Mouse (Mus musculus) CH12.LX (cell line): ENCODE results near the gene Hoxd8. TPM values are rescaled to one million over a fixed set of nuclear protein-coding genes. Genes with fewer than 3 reads are reported as not detected.

Experiments
- DNase-seq: peaks from one replicate; pipeline ENCODE4 v3.0.0-alpha.2; 2013; ENCODE audit errors: extremely low read depth
- H3K27ac ChIP-seq: 2 replicates; pipeline ENCODE4 v1.5.1; 2012; ENCODE audit warnings: low read depth, mild to moderate bottlenecking, control low read depth, moderate library complexity; ENCODE audit not compliant: insufficient read depth
- H3K27me3 ChIP-seq: replicated peaks from 2 replicates; pipeline ENCODE3; 2012; ENCODE audit warnings: inconsistent platforms
- H3K36me3 ChIP-seq, 2 experiments: replicated peaks in 1 of 2; 2 replicates each; pipeline versions ENCODE3 to v1.6.1; 2012; ENCODE audit warnings: inconsistent platforms in 1 of 2, low read length in 1 of 2, mild to moderate bottlenecking in 1 of 2, mixed read lengths in 1 of 2, moderate library complexity in 1 of 2; ENCODE audit not compliant: control insufficient read depth in 1 of 2, insufficient read depth in 1 of 2
- H3K4me1 ChIP-seq, 2 experiments: 2 replicates each; pipeline ENCODE4 v1.6.1; 2012; ENCODE audit warnings: inconsistent platforms in 1 of 2, moderate library complexity in 1 of 2; ENCODE audit not compliant: insufficient read depth in 2 of 2, control insufficient read depth in 1 of 2
- H3K4me2 ChIP-seq: 2 replicates; pipeline ENCODE4 v1.6.1; 2012; ENCODE audit warnings: low read depth, mild to moderate bottlenecking, control low read depth; ENCODE audit not compliant: poor library complexity, insufficient read depth, severe bottlenecking
- H3K4me3 ChIP-seq, 3 experiments: fragments of 150-350 bp in 1 of 3; sonication (generic) in 1 of 3; replicated peaks in 1 of 3; 2 replicates each; pipeline versions ENCODE3 to v1.5.1; 2011 to 2012; ENCODE audit warnings: low read depth in 2 of 3, low read length in 2 of 3, mild to moderate bottlenecking in 2 of 3, moderate library complexity in 2 of 3, control low read depth in 1 of 3, improper control_type of control experiment in 1 of 3, inconsistent platforms in 1 of 3, mixed read lengths in 1 of 3; ENCODE audit not compliant: poor library complexity in 1 of 3
- H3K79me2 ChIP-seq: replicated peaks from 2 replicates; pipeline ENCODE4 v1.6.1; 2012; ENCODE audit warnings: mild to moderate bottlenecking, moderate library complexity; ENCODE audit not compliant: control insufficient read depth, poor library complexity, insufficient read depth, severe bottlenecking; ENCODE audit errors: extremely low read depth
- H3K9ac ChIP-seq: 2 replicates; pipeline ENCODE4 v1.6.1; 2012; ENCODE audit warnings: low read depth, mild to moderate bottlenecking, control low read depth, moderate library complexity; ENCODE audit not compliant: insufficient read depth
- H3K9me3 ChIP-seq: replicated peaks from 2 replicates; pipeline ENCODE3; 2012; ENCODE audit warnings: low read length, inconsistent platforms, mixed read lengths
- BHLHE40 ChIP-seq: IDR thresholded peaks from 2 replicates; pipeline ENCODE4 v1.6.1; 2011; ENCODE audit warnings: mild to moderate bottlenecking, low read depth, low read length, improper control_type of control experiment
- CHD1 ChIP-seq: IDR thresholded peaks from 2 replicates; pipeline ENCODE4 v1.6.1; 2012; ENCODE audit warnings: low read depth, low read length, improper control_type of control experiment, inconsistent platforms
- CHD2 ChIP-seq: IDR thresholded peaks from 2 replicates; pipeline ENCODE4 v1.6.1; 2011; ENCODE audit warnings: low read length, improper control_type of control experiment
- E2F4 ChIP-seq: IDR thresholded peaks from 2 replicates; pipeline ENCODE4 v1.6.1; 2011; ENCODE audit warnings: low read depth, low read length, improper control_type of control experiment; ENCODE audit not compliant: insufficient replicate concordance
- ELF1 ChIP-seq: IDR thresholded peaks from 2 replicates; pipeline ENCODE4 v1.6.1; 2014; ENCODE audit warnings: low read depth, mild to moderate bottlenecking, inconsistent platforms, low read length, improper control_type of control experiment
- GABPA ChIP-seq: IDR thresholded peaks from 2 replicates; pipeline ENCODE4 v1.6.1; 2012; ENCODE audit warnings: low read depth, low read length, improper control_type of control experiment, inconsistent platforms; ENCODE audit not compliant: insufficient replicate concordance
- JUN ChIP-seq: IDR thresholded peaks from 2 replicates; pipeline ENCODE4 v1.6.1; 2011; ENCODE audit warnings: low read depth, mild to moderate bottlenecking, low read length, improper control_type of control experiment, moderate library complexity; ENCODE audit not compliant: insufficient read depth
- MAFK ChIP-seq: IDR thresholded peaks from 2 replicates; pipeline ENCODE4 v1.6.1; 2011; ENCODE audit warnings: low read length, improper control_type of control experiment; ENCODE audit not compliant: insufficient replicate concordance
- MAZ ChIP-seq: IDR thresholded peaks from 2 replicates; pipeline ENCODE4 v1.6.1; 2012; ENCODE audit warnings: low read depth, mild to moderate bottlenecking, inconsistent platforms, low read length, improper control_type of control experiment, moderate library complexity
- MEF2A ChIP-seq: IDR thresholded peaks from 2 replicates; pipeline ENCODE4 v1.6.1; 2014; ENCODE audit warnings: low read depth, mild to moderate bottlenecking, inconsistent platforms, low read length, improper control_type of control experiment, borderline replicate concordance
- NRF1 ChIP-seq: IDR thresholded peaks from 2 replicates; pipeline ENCODE4 v1.6.1; 2014; ENCODE audit warnings: low read depth, mild to moderate bottlenecking, inconsistent platforms, low read length, improper control_type of control experiment, moderate library complexity
- POLR2A ChIP-seq: IDR thresholded peaks from 2 replicates; pipeline ENCODE4 v1.6.1; 2011; ENCODE audit warnings: low read depth, mild to moderate bottlenecking, improper control_type of control experiment, low read length
- POLR2AphosphoS2 ChIP-seq: IDR thresholded peaks from 2 replicates; pipeline ENCODE4 v1.6.1; 2011; ENCODE audit warnings: low read depth, low read length, improper control_type of control experiment
- RAD21 ChIP-seq: IDR thresholded peaks from 2 replicates; pipeline ENCODE4 v1.6.1; 2011; ENCODE audit warnings: low read depth, mild to moderate bottlenecking, low read length, improper control_type of control experiment, moderate library complexity
- RCOR1 ChIP-seq: conservative IDR thresholded peaks from 2 replicates; pipeline ENCODE4 v1.6.1; 2012; ENCODE audit warnings: low read depth, mild to moderate bottlenecking, inconsistent platforms, low read length, improper control_type of control experiment
- SMC3 ChIP-seq: IDR thresholded peaks from 2 replicates; pipeline ENCODE4 v1.6.1; 2011; ENCODE audit warnings: low read depth, low read length, improper control_type of control experiment
- UBTF ChIP-seq: IDR thresholded peaks from 2 replicates; pipeline ENCODE4 v1.6.1; 2012; ENCODE audit warnings: low read depth, mild to moderate bottlenecking, inconsistent platforms, low read length, improper control_type of control experiment, moderate library complexity
- ZKSCAN1 ChIP-seq: IDR thresholded peaks from 2 replicates; pipeline ENCODE4 v1.6.1; 2012; ENCODE audit warnings: low read depth, inconsistent platforms, low read length, improper control_type of control experiment, borderline replicate concordance
- ZMIZ1 ChIP-seq: IDR thresholded peaks from 2 replicates; pipeline ENCODE4 v1.6.1; 2012; ENCODE audit warnings: low read depth, mild to moderate bottlenecking, inconsistent platforms, low read length, improper control_type of control experiment
- dilution Hi-C: fragments of 300-500 bp; cut with MboI; formaldehyde crosslinking; loops from 2 replicates; pipeline ENCODE4 v1.14.3; 2020; ENCODE audit warnings: low sequenced_read_pairs; ENCODE audit not compliant: extremely low pct_unique_long_range_greater_than_20kb, extremely low pct_ligation_motif_present
- in situ Hi-C: fragments of 300-500 bp; cut with MboI; formaldehyde crosslinking; loops from 3 replicates; pipeline ENCODE4 v1.14.3; 2019; ENCODE audit warnings: low sequenced_read_pairs, low pct_ligation_motif_present, low pct_unique_long_range_greater_than_20kb, mixed read lengths
- polyA plus RNA-seq: library from polyadenylated mRNA; unstranded; fragments of >175 nt; gene quantifications from 2 replicates; pipeline ENCODE4 v1.2.1, GENCODE M21; 2012; ENCODE audit warnings: low read depth; ENCODE audit not compliant: insufficient read length
- total RNA-seq, 2 experiments: library from RNA; depleted of rRNA; stranded (reverse); fragments of 300-350 nt in 1 of 2; fragments of >200 nt in 1 of 2; gene quantifications; 2 replicates each; pipeline ENCODE4 v1.2.3; 2012 to 2014

Gene Hoxd8
- total and polyA plus RNA-seq, 3 experiments = 0.20 to 0.31 TPM; not detected in 1

GRCm38 (mm10) chr2:74747661-74748141 lies 43.3 kb downstream of the Hoxd8 start:
- DNase-seq = no peak
- in situ Hi-C loops (no loop called here), dilution Hi-C loops (no loop called here)
- no peak overlapping the region for H3K9ac ChIP-seq
- peaks cover 8 to 20% of the 10 kb centered on the region in 2 experiments for H3K36me3 ChIP-seq
- peaks cover 8% of the 10 kb centered on the region for H3K9me3 ChIP-seq
- H3K4me2 ChIP-seq = no peak overlapping the region
- TF ChIP-seq SMC3 = no peak
- no peak for TF ChIP-seq ELF1
- no peak for TF ChIP-seq RAD21
- no peak for TF ChIP-seq ZKSCAN1
- no peak for TF ChIP-seq NRF1
- no peak for TF ChIP-seq POLR2AphosphoS2
- no peak for TF ChIP-seq CHD2
- no peak for TF ChIP-seq POLR2A
- no peak for TF ChIP-seq CHD1
- no peak for TF ChIP-seq BHLHE40
- no peak for TF ChIP-seq ZMIZ1
- no peak for TF ChIP-seq MAZ
- no peak for TF ChIP-seq GABPA
- TF ChIP-seq RCOR1 = no peak
- H3K27me3 ChIP-seq = no peaks in the 10 kb centered on the region
- H3K4me3 ChIP-seq = no peak overlapping the region
- H3K27ac ChIP-seq = no peak overlapping the region
- no peaks in the 10 kb centered on the region for H3K79me2 ChIP-seq
- H3K4me1 ChIP-seq = peaks cover 0 to 12% of the 10 kb centered on the region in 2 experiments; a peak in 2 of 4 replicates

DNA sequence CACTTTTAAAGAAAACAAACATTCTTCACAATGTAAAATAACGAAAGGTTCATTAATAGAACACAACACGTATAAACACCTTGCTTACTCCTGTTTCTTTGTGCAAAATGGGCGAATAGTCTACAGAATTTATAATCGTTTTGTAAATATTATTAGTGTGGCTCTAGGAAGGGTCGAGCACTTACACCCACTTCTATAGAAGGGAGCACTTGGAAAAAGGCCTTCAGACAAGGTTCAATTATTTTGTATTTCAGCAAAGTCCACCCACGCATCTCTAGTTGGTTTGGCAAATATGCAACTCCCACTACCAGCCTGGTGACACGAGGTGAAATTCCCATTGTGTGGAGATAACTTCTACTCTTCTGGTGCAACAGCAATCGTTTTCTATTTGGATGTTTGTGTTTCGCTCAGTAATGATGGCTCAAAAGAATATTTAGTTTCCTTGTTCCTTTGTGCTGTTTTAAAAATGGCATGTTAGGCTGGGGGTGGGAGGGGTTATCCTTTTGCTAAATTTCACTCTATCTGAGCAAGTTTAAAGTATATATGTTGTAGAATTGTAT lies 44.1 kb downstream of the Hoxd8 start:
- dilution Hi-C loops = no loop called here
- TF ChIP-seq RAD21 (no peak), NRF1 (no peak), JUN (no peak), MAZ (no peak), RCOR1 (no peak), E2F4 (no peak), MAFK (no peak), UBTF (no peak), MEF2A (no peak)
- no peak overlapping the region for H3K9ac ChIP-seq
- H3K79me2 ChIP-seq = no peaks in the 10 kb centered on the region
- in situ Hi-C loops = no loop called here
- H3K4me3 ChIP-seq = no peak overlapping the region
- peaks cover 0 to 12% of the 10 kb centered on the region in 2 experiments; a peak in 2 of 4 replicates for H3K4me1 ChIP-seq
- H3K4me2 ChIP-seq = no peak overlapping the region
- H3K27me3 ChIP-seq = no peaks in the 10 kb centered on the region
- no peak overlapping the region for H3K27ac ChIP-seq
- H3K9me3 ChIP-seq = peaks cover 8% of the 10 kb centered on the region
- H3K36me3 ChIP-seq = peaks cover 8 to 20% of the 10 kb centered on the region in 2 experiments
- DNase-seq = no peak
